Mouse (Mus musculus) heart, postnatal 10 days (tissue): ENCODE measurements around the gene Arhgef33. TPM values are rescaled to one million over a fixed set of nuclear protein-coding genes. Genes with fewer than 3 reads are reported as not detected.
A peak's percentile ranks its signal among the peaks of the same experiment; 100 is the strongest.
"Not testable (repeated sequence)": the region's sequence is repeated elsewhere in the genome, so short reads cannot be mapped to it uniquely, and the experiment has no call there.

Experiments
- DNase-seq, 2 experiments: peaks; one replicate each; pipeline ENCODE4 v3.0.0; 2021
- intact Hi-C: fragments of 180-260 bp; cut with DNase I; formaldehyde crosslinking; loops from one replicate; pipeline ENCODE4 v1.15.1; 2025
- total RNA-seq, 2 experiments: library from RNA; stranded (reverse); gene quantifications; 2 replicates each; pipeline ENCODE4 v1.2.3; 2021

The Arhgef33 gene
- 1 to 10 TPM in 1 of 2 experiments, under 1 TPM in 1; 0.86 to 1.6 TPM for total RNA-seq

DNA sequence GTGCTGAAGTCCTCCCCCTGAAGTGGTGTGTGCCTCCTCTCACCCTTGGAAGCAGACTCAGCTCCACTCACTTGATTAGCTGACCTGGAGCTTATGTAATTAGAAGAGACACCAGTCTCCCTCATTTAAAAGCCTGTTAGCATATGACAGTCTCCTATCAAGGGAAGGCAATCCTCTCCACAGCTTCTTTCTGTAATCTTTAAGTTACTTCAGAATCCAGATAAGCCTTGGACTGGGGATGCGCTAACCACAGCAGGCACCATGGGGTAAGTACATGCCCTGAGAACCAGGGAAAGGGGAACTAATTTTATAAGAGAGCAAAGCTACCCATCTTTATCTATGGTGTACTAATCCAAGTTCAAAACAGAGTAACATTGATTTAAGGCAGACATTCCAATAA, at the start of gene Arhgef33:
Gene Arhgef33 (plus strand): TSS at position 157 of the 400 bp plus-strand sequence.
- DNase-seq, result no peak
- intact Hi-C loops, result no loop called here

DNA sequence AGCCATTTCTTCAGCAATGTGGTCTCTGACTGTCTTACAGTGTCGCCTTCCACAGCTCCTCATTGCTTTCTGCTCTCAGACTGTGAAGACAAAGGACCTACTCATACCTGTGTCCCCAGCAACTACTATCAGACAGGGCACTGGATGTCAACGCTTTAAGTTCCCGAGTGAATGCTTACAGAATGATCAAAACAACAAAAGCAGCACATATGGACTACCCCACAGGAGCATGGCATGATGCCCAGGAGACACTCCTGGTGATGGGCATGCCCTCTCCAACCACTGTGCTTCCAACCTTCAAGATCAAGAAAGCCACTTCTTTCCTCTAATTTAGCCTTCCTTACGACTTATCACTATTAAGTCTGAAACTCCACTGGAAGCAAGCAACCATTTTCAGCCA, 40.1 kb upstream of the Arhgef33 start:
- intact Hi-C loops, result no loop called here
- no peak for DNase-seq

DNA sequence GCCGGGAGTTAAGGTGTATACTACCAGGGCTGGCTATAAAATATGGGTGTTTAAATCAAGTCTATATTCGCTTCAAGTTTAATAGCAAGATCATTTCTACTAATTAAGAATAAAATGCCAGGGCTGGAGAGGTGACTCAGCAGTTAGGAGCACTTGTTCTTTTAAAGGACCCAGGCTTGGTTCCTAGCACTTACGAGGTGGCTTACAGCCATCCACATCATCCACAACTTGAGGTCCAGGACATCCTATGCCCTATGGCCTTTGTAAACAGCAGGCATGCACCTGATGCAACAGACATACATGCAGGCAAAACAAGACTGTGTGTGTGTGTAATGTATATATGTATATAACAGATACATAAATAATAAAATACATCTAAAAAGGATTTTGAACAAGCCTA, 39.1 kb upstream of the Arhgef33 start:
- intact Hi-C loops, result no loop called here
- DNase-seq, result no peak

DNA sequence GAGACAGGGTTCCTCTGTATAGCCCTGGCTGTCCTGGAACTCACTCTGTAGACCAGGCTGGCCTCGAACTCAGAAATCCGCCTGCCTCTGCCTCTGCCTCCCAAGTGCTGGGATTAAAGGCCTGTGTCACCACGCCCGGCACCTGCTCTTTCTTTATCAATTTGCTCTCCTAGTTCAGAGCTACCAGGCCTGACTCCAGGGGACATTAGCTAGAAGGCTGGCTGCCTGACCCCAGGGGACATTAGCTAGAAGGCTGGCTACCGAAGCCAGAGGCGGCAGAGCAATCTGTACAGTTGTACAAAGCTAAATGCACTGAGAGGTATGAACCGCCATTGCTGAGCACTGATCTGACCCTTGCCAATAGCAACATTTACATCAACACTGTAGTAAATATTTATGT, 36.6 kb upstream of the Arhgef33 start:
- intact Hi-C loops, DNase-seq: not testable (repeated sequence)

DNA sequence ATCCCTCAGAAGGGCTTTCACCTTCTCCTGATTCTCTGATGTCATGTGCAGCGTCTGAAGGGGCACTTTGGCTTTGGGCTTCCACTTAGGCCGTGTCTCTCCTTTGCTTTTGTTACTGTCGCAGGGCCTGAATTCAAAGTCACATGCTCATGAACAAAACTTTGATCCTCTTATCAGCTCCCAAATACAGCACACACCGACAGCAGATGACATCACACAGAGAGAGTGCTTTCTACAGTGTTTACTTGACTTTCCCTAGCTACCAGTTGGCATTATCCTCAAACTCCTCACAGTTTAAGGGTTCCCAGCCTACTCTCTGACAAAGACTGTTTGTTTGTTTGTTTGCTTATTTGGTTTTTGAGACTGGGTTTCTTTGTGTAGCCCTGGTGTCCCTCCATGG, 29.0 kb upstream of the Arhgef33 start:
- intact Hi-C loops, result no loop called here
- no peak for DNase-seq

DNA sequence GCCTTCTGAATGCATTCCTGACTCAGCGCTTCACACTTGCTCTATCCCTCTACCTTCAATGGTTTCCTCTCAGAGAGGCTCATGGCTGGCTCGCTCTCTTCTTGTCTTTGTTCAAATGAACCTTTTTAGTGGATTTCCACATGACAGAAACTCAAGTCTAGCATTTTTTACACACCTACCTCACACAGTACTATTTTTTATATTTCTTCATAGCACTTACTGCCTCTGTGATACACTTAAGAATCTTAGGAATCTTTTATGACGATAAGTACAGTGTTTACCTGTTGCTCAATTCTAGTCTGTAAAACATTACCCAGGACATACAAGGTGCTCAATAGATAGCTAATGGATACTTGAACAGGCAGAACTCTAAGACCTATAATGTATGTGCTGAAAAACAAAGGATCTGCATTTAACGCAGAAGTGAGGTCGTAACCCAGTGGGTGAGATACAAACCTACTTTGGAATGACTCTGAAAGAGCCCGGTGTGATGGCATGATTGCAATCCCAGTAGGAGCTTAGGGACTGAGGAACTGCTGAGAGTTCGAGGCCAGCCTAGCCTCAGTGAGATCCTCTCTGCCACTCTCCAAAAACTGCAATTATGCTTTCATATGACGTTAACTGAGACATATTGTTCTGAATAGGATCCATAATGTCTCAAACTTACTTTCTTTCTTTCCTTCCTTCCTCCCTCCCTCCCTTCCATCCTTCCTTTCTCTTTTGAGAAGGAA, 27.7 kb upstream of the Arhgef33 start:
- no peak for DNase-seq
- intact Hi-C loops, result no loop called here

DNA sequence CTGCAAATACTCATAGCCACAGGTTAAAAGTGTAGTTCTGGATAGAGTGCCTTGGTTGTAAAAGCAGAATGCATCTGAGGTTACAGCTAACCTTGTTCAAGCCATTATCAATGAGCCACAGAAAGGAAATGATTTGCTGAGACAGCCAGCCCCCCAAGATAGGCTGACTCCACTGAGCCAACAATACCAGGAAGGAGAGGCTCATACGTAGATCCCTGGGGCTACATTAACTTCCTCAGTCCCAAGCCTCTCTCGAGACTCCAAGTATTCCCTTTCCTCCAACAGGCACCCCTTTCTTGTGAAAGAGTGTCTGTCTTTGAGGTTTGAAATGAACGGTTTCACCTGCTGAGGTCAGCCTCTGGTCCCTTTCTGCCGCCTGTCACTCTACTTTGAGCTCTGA, 22.8 kb upstream of the Arhgef33 start:
- DNase-seq, result peak; percentile 7 to 16
- intact Hi-C loops, result no loop called here

DNA sequence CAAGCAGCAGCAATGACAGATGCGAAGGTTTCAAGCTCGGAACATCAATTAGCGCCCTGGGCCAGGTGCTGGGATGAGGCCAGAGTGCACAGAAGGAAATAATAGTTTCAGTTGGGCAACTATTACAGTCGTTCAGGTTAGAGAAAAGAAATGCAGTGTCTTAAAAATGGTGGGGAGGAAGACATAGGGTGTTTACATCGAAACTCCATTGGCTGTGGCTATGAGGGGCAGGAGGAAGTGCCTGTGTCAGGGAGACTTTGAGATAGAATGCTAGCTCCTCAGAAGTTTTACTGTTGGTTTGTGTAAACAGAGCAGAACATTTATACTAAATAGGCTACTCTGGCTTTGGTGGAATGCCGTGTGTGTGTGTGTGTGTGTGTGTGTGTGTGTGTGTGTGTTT, 19.2 kb upstream of the Arhgef33 start:
- intact Hi-C loops, result no loop called here
- DNase-seq, result no peak

DNA sequence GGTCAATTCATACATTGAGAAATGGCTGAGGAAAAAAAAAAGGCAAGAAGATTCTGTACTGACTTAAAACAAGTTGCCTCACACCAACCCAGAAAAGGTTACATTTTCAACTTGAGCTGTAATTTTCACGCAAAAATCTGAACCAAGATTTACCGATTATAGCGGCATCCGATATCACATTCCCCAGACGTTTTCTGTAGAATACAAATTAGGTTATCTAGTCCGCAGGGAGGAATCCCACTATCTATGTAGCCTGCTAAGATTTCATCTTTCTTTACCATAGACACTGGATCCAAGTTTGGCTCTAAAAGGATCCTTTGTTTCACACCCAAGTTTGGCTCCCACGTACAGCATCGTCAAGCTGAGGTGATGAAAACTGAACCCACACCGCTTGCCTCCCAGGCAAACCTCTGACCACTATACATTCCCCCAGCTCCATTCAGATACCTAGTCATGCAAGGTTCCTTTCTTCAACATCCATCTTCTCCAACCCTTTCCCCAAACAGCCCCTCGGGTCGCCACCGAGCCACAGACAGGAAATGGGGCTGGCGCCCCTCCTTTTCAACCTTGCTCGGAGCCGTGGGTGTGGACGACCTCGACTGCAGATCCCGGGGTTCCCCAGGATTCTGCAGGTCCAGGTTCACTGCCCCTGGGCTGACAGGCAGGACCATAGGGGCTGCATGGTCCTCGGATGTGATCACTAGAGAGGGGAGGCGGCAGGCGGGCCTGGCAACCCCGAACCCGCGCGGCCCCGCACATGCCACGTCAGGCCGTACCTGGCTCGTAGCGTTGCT, 17.7 kb upstream of the Arhgef33 start:
- DNase-seq, result no peak
- intact Hi-C loops, result loop anchor here (2.0 to 5.0 kb wide), 4 partner anchors 43 to 271 kb away; no protein-coding TSS in a partner anchor

DNA sequence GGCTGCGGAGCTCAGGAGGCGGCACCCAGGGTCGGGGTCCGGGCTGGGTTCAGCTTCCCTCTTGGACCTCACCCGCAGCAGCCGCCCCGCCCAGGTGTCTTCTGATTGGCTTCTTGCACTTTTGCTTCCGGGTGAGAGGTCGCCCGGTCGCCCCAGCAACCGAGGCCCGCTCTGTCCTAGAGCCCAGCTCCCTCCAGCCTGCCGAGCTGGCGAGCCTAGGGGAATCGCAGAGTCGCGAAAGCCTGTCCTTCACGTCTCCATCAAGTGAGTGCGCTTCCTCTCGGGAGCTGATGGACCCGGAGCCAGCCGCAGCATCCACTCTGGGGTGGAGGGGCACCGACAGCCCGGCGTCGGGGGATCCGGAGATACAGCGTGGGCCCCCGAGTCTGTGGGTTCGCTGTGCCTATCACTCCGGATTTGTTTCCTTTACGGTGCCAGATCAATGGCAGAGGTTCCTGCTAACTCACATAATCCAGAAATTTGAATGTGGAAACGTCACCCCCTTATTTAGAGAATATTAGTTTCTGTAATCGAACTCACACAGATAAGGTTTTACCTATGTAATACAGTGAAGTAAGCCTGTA, 17.0 kb upstream of the Arhgef33 start, which contains the start of the genes Morn2 and Dhx57:
Gene Morn2 (plus strand): TSS at position 130 of the 584 bp plus-strand sequence.
Gene Dhx57 (minus strand): TSS at position 403 of the 584 bp plus-strand sequence.
- intact Hi-C loops, result loop anchor here (2.0 to 5.0 kb wide), 4 partner anchors 43 to 271 kb away; no protein-coding TSS in a partner anchor
- DNase-seq, result peak; percentile 98 to 99

DNA sequence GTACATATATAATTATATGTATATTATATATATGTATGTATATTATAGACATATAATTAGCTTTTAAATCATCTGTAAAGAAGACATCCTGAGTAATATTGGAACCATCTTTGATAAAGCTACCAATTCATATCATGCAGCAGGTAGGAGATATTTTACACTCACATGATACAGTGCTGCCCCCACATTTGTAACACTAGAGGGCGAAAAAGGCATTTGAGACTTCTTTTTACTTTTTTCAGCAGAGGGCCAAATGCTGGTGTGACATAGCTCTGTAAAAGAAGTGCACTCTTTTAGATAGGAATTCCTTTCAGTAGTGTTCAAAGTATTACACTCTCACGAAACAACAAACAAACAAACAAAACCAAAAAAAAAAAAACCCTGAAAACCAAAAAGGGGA, 16.1 kb upstream of the Arhgef33 start:
- intact Hi-C loops, result loop anchor here (2.0 to 5.0 kb wide), 4 partner anchors 42 to 270 kb away; no protein-coding TSS in a partner anchor
- DNase-seq, result peak; percentile 55 to 57

DNA sequence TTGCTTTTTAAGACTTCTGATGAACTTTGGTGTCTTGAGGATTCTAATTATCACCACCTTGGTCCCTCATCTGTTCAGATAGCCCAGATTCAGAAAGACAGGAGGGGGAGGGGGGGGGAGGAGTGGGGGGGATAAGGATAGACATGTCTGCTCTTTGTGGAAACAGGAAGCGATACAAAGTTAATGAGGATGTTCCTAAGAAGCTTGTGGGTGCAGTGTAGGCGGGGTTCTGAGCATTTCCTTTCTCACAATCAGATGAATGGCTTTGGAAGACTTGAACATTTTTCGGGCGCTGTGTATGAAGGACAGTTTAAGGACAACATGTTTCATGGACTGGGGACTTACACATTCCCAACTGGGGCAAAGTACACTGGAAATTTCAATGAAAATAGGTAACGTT, 11.9 kb upstream of the Arhgef33 start:
- intact Hi-C loops, result no loop called here

DNA sequence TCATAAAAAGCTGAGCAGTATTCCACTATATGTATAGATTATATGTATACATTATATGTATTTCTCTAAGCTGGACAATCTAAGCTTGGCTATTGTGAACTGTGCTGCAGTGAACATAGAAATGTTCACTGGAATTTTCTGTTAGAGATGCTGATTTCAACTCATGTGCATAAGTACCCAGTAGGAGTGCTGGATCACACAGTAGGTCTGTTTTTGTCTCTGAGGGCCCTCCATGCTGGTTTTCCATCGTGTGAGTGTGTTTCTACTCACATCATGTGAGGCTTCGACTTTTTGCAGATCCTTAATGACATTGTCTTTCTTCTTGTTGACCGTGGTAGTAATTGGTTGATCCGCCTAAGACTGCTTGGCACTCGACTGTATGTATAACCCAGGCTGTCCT, 8.4 kb upstream of the Arhgef33 start:
- DNase-seq, result no peak
- intact Hi-C loops, result no loop called here

More for the DNA sequence above, 11.9 kb upstream of the Arhgef33 start:
- DNase-seq, result no peak

DNA sequence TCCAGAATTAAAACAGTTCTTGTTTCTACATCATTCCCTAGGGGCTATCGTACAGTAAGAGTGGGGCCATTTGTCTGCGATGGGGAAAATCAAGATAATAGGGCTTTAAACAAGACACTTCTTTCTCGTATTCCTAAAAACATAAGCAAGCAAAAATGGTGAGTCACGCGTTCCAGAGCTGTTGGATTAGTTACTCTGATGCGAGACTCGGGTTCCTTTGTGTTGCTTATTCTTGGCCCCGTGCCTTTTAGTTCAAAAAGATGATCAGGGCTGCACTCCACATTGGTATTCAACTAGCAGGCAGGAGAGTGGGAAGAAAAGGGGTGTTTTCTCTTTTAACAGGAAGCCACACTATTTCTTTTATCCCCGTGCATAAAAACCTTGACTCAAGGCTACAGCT, 4.6 kb downstream of the Arhgef33 start:
- intact Hi-C loops, result no loop called here
- no peak for DNase-seq

DNA sequence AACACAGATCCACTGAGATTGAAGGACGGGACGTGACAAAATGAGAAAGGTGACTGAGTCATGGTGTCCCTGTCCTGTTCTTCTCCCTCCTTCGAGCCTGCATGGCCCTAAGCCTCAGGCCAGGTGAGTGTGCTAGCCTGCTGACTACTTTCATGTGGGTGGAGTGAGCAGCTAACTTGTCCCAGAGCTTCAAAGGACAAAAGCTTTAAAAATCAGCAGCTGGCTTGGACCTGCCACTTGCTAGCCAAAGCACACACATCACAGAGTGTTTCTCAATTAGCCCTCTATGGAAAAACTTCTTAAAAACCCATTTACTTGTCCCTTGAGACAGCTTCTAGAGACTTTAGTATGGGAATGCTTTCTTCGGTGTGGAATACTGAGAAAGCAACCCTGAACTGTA, 5.2 kb downstream of the Arhgef33 start:
- no peak for DNase-seq

DNA sequence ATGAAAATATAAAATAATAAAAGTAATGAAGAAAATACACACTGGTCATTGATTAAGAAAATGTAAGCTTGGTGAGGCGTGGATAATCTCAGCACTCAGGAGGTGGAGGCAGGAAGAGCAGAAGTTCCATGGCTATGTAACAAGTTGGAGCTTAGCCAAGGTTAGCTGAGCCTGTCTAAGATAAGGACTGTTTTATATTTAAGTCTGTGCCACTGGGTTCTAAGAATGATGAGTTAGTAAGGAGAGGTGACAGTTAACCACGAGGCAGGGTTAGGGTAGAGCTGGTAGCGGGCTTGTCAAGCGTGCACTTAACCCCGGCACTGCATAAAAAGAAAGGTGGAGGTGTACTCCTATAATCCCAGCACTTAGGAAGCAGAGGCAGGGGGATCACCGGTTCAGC, 15.0 kb downstream of the Arhgef33 start:
- DNase-seq, result no peak

More for the DNA sequence above, 5.2 kb downstream of the Arhgef33 start:
- intact Hi-C loops, result no loop called here

DNA sequence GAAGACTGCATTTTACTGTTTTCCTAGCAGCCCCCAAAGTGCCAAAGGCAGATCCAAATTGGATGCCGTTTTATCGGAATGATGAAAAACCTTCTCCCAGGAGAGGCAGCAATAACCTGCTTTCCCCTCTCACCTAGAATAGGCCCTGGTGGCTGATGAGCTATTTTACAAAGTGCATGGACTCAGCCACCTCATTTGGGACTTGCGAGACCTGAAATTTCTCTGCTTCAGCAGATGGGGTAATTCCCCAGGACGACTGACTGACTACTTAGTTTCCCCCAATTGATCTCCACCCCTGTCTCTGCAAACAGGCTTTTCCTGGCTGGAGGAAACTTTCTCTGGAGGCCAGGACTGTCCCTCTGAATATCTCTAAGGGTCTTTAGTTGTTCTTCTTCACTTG, 15.8 kb downstream of the Arhgef33 start:
- DNase-seq, result no peak
- intact Hi-C loops, result no loop called here

More for the DNA sequence above, 15.0 kb downstream of the Arhgef33 start:
- intact Hi-C loops, result no loop called here

DNA sequence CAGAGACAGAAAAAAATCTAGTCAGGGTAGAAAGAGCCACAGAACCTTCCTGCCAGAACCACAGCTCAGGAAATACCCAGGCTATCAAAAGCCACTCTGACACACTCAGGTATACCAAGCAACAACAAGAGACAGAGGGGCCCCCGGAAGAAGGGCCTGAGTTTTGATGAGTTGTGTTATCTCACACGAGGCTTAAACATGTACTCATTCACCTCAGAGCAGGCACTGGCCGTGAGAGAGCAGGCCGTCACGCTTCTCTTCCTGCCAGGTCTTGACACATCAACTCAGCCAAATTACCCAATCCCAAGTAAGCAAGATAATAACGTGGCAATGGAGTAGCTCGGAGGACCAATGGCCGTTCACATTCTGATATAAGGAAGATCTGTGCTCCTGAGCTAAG, 16.5 kb downstream of the Arhgef33 start:
- DNase-seq, result no peak
- intact Hi-C loops, result no loop called here

DNA sequence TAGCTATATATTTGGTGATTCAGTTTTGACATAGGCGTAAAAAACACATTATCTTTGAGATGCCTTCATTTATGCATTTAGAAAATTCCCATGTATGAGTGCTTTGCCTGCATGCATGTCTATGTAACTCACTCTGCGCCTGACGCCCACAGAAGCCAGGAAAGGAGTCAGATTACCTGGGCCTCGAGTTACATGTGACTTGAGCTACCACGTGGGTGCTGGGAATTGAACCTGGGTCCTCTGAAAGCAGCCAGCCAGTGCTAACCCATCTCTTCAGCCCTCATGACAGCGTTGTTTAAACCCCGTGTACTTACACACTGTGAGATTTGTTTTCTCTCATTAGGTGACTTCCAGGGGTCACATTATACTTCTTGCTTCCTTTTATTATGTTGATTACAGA, 17.3 kb downstream of the Arhgef33 start:
- no peak for DNase-seq
- intact Hi-C loops, result no loop called here

DNA sequence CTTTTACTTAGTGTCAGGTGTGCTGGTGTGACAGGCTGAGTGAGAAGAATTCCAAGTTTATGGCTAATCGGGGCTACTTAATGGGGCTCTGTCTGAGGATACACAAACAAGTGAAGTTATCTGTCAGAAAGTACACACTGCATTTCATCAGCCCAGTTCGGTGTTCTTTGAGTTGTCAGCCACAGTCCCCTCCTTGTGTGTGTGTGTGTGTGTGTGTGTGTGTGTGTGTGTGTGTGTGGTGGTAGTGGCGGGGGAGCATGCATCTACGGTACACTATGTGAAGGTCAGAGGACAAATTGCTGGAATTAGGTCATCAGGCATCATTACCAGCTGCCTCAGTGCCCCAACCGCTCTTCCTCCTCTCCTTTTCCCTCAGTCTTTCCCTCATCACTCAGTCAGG, 18.2 kb downstream of the Arhgef33 start:
- DNase-seq, result no peak
- intact Hi-C loops, result no loop called here

DNA sequence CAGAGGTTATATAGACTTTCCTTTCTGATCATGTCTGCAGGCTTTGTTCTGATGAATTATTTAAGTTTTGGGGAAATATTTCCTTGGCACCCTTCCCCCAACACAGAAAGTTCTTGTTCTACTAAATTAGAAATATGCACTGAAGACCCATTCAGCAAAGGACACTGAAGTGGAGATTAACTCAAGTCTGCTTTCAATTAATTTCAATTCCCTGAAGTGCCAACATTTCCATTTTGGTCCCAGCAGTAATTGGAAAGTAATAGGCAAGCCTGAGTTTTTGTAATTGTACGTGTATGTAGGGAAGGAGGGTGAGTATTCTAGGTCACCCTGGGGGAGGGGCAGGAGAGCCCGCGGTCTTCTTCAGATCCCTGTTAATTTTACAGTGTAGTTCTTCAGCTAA, 19.2 kb downstream of the Arhgef33 start:
- intact Hi-C loops, result no loop called here

More for the DNA sequence above, 19.2 kb downstream of the Arhgef33 start:
- DNase-seq, result no peak
